Mouse (Mus musculus): ENCODE data around the gene Eif4ebp2.
A peak's percentile ranks its signal among the peaks of the same experiment; 100 is the strongest.

Eif4ebp2 gene

GRCm38 (mm10) chr10:61418131-61418900 lies 34.1 kb downstream of the Eif4ebp2 start:
- no peak for DNase-seq (ENCODE audit: low spot score)

DNA sequence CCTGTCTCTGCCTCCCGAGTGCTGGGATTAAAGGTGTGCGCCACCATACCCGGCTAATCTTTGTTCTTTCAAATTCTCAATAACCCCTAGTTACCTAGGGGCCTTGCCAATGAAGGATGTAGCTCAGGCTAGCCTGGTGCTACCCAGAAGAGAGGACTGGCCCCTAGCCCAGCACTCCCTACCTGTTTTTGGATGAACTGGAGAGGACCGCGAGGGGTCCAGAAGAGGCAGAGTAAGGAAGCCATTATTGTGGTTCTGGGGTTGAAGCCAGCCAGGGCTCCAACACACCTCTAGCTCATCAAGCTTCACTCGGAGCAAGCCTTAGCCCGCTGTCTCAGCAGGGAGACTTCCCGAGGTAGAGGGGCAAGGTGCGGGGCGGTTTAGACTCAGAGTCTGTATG lies 34.8 kb downstream of the Eif4ebp2 start, which contains the start of gene Nodal:
Nodal (plus strand) TSS at position 301 of the 400 bp plus-strand sequence.
- DNase-seq (ENCODE audit: low spot score): no peak

- DNase-seq (ENCODE audit: low spot score): no peak
Measured at GRCm38 (mm10) chr10:61417046-61417445, 35.4 kb downstream of the Eif4ebp2 start.

DNA sequence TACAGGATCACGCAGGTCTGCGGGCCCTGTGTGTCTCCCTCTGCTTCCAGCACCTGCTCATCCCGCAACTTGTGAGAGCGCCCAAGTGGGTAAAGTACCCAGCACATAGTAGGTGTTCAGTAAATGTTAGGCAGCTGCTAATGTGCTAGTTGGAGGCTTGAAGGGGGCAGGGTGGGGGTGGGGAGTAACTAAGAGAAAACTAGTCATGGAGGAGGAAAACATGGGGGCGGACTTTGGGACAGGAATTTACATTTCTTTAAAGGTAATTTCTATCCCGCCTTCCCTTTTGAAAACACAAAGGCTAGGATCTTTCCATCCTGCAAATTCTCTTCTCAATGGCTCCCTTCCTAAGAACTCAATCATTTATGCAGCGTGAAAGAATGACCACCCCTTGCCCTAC lies 35.9 kb downstream of the Eif4ebp2 start:
- DNase-seq (ENCODE audit: low spot score): no peak

DNA sequence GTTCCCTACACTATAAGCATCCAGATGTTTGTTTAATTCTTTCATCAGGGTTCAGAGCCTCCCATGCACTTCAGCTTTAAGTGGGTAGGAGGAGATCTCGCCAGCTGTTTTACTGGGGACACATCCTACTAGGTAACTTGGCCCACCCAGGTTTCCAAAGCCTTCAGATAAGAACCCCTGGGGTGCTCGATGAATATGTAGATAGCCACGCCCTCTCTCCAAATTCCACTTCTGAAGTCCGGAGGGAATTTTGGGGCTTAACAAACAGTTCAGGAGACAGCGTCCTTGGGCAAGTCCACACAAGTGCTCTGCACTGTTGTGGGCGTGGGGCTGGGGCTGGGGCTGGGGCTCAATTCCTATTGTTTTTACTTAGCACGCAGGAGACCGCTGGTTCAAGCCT lies 36.6 kb downstream of the Eif4ebp2 start:
- DNase-seq (ENCODE audit: low spot score): no peak

DNA sequence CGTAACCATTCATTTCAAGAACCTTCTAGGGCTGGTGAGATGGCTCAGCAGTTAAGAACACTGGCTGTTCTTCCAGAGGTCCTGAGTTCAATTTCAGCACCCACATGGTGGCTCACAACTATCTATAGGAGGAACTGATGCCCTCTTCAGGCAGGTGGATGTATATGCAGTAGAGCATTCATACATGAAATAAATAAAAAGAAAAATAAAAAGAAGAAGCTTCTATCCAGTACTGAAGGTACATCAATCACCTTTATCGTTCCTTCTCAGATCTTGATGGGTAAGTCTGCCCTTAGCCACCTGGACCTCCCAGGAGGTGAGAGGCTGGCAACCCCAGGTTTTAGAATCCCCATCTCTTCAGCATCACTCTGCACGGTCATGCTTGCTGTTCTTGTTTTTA lies 37.2 kb downstream of the Eif4ebp2 start:
- no peak for DNase-seq (ENCODE audit: low spot score)

GRCm38 (mm10) chr10:61412910-61413625 lies 39.4 kb downstream of the Eif4ebp2 start:
- DNase-seq (ENCODE audit: low spot score): no peak

- no peak for DNase-seq (ENCODE audit: low spot score)
Measured at GRCm38 (mm10) chr10:61410193-61410592, 42.3 kb downstream of the Eif4ebp2 start.

GRCm38 (mm10) chr10:61409776-61410175 lies 42.7 kb downstream of the Eif4ebp2 start:
- DNase-seq (ENCODE audit: low spot score): no peak

DNA sequence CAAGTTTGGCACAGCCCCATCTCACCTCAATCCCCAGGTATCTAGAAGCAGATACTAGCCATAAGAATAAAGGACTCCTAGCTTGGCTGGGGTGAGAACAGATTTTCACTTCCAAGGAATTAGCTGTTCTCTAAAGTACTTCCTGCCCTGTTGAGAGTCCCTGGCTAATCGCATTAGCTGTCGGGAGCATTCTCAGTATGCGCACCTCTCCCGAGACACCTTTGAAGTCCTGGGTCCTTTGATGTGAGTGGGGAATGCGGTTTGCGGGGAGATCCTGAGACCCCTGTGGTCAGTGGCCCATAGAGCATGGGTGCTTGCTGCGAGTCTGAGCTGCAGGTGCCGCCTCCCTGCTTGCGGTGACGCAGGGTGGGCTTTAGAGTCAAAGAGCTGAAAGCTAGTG lies 46.5 kb downstream of the Eif4ebp2 start:
- DNase-seq (ENCODE audit: low spot score): no peak

GRCm38 (mm10) chr10:61402911-61403310 lies 49.5 kb downstream of the Eif4ebp2 start:
- DNase-seq (ENCODE audit: low spot score): no peak

GRCm38 (mm10) chr10:61402480-61402879 lies 50.0 kb downstream of the Eif4ebp2 start:
- no peak for DNase-seq (ENCODE audit: low spot score)

DNA sequence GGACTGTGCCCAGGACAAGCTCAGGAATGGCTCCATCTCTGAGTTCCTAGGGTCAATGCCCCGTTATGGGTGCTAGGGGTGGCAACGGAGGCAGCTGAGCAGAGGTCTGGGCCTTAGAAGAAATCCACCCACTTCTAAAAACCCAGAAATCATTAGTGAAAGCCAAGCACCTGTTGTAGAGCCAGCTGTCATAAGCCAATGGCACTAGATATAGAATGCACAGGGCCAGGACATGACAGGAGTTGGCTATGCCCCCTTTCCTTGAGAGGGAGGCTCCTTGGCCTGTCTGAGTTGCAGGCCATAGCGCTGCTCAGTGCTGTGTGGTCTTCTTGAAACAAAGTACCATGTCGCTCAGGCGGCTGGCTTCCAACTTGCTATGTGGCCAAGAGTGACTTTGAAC lies 52.1 kb downstream of the Eif4ebp2 start:
- DNase-seq (ENCODE audit: low spot score): no peak

GRCm38 (mm10) chr10:61399156-61399734 lies 53.2 kb downstream of the Eif4ebp2 start:
- DNase-seq (ENCODE audit: low spot score): peak; percentile 83

DNA sequence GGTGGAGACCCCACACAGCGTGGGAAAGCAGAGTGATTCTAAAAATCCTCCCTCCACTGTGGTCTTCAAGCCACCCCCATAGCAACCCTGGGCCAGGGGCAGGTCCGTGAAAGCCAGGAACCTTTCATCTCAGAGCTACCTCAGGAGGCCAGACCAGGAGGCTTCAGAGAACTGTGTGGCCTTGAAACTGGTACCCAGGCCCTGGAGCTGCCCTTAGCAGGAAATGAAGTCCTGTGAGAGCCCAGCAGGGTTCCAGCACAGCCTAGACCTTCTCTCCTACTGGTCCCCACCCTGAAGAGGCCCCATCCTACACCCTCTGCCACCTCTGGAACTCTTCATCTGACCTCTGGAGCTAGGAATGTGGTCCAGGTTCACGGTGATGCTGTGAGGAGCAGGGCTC lies 54.3 kb downstream of the Eif4ebp2 start:
- DNase-seq (ENCODE audit: low spot score): no peak

GRCm38 (mm10) chr10:61394476-61395136 lies 57.9 kb downstream of the Eif4ebp2 start:
- peak; percentile 57 for DNase-seq (ENCODE audit: low spot score)

DNA sequence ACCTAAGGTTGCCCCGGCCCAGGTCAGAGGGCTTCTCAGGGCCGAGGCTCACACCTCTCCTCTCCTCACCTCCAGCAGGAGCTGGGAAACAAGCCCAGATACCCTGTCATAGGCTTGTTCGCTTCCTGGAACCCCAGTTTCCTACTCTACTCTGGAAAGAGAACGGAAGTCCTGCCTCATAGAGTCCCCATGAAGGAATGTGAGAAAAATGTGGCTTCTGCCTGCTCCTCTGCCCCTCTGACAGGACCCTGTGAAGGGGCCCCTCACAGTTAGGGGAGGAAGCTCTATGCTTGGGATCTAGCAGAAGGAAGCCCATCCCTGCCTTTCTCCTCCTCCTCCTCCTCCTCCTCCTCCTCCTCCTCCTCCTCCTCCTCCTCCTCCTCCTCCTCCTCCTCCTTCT lies 59.9 kb downstream of the Eif4ebp2 start:
- no peak for DNase-seq (ENCODE audit: low spot score)

GRCm38 (mm10) chr10:61390148-61390547 lies 62.3 kb downstream of the Eif4ebp2 start:
- no peak for DNase-seq (ENCODE audit: low spot score)

- DNase-seq (ENCODE audit: low spot score): peak; percentile 41
Measured at GRCm38 (mm10) chr10:61389020-61389419, 63.4 kb downstream of the Eif4ebp2 start.

DNA sequence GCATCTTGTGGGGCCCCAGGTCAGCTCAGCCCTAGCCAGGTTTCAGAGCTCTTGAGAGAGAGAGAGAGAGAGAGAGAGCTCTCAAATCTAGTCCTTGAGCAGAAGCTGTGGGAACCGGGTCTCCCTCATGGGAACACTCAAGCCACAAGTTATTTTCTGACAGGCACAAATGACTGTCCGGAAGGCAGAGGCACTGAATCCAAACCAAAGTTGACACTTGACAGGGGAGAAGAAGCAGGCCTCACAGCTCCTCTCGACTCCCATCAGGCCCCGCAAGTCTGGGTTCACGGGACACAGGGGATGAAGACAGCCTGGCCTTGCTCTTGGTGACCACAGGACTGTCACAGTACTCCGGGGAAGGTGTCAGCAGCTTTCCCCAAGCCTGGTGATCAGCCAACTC lies 66.2 kb downstream of the Eif4ebp2 start:
- DNase-seq (ENCODE audit: low spot score): peak; percentile 39

DNA sequence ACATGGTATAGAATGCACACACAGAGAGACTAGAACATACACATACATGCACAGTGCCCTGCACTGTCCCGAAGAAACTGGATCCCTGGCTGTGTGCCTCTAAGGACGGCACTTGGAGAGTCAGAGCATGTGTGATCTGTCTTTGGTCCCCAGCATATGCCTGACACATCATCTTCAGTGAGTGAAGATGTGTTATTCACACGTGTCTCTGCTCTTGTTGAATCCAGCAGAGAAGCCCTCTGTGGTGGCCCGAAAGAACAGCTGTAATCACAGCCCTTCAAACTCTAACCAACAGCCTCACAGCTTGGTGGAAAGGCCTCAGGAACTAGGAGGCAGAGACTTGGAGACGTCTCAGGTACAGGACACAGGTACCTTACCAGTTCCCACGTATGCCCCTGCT lies 67.3 kb downstream of the Eif4ebp2 start:
- no peak for DNase-seq (ENCODE audit: low spot score)

GRCm38 (mm10) chr10:61383715-61384047 lies 68.8 kb downstream of the Eif4ebp2 start:
- DNase-seq (ENCODE audit: low spot score): no peak
